Mouse (Mus musculus) heart, adult 11 months (tissue): ENCODE measurements around the gene Nrxn3.

Source experiments
- DNase-seq: peaks from one replicate; pipeline ENCODE4 v3.0.0; 2022

Nrxn3 gene

GRCm38 (mm10) chr12:89554171-89554570 is 831.5 kb downstream of the Nrxn3 start:
- no peak for DNase-seq

DNA sequence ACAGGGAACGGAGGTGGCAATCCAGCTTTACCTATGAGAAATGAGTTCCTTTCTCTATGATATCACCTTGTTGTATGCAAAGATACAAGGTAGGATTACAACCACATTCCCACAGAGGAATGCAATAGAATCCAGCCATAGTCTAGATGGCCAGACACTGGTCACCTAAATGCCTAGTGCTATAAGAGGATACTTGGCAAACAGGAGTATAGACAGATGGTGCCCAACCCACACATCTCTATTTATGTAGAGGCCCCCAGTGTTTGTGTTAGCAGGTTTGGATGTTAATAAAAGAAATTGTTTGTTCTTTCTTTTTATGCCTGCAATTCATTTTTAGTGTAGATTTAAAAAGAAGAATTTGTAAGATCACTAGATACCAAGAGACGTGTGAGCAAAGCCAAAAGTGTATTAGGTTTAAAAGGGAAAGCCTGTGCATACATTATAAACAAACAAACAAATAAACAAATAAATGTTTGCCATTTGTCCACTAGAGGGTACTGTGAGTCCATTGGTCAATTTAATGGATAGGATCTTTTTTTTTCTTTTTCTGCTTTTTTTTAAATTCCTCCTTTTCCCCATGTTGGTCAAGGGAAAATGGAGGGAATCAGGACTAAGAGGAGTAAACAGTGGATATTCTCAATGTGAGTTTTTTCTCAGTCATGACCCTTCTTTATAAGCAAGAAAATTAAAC is 832.2 kb downstream of the Nrxn3 start:
- DNase-seq, result no peak

DNA sequence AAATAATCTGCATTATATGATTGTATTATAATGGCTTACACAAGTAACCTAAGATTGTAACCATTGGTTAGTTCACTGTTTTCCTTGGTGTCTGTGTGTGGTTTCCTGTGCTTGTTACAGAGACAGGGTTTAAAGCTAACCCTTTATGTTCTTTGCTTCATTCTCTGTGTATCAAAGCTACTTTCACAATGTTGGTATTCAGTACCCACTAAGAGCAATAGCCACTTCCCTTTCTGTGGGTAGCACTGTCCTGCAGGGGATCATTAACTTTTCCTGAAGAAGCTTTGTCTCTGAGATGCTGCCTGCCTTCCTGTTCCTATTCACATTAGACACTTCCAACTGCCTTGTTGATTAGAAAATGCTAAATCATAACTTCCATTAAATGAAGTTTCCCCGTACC is 836.2 kb downstream of the Nrxn3 start:
- DNase-seq, result no peak

DNA sequence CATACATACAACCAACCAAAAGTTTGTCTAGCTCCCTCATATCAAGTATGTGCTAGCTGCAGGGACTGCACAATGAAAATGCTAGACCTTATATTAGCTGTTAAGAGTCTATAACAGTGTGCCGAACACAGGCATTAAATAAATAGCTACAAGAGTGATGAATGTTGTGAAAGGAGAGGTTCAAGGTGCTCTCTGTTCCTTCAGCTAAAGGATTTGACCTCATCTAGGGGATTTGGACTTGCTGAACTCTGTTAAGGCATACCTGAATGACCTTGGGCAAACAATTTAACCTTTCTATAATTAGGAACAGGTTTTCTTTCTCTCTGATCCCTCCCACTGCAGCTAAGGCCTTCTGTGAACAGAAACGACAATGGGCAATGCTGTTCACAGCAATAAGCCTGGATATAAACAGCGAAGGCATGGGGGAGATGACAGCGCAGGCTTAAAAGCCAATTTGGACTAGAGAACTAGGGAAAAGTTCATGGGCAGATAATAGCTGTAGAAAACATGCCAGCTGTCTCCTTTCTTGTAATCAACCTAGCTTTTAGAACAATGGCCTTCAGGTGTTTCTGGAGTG is 839.4 kb downstream of the Nrxn3 start:
- DNase-seq, result no peak

GRCm38 (mm10) chr12:89568723-89569377 is 846.2 kb downstream of the Nrxn3 start:
- DNase-seq, result peak; percentile 76

DNA sequence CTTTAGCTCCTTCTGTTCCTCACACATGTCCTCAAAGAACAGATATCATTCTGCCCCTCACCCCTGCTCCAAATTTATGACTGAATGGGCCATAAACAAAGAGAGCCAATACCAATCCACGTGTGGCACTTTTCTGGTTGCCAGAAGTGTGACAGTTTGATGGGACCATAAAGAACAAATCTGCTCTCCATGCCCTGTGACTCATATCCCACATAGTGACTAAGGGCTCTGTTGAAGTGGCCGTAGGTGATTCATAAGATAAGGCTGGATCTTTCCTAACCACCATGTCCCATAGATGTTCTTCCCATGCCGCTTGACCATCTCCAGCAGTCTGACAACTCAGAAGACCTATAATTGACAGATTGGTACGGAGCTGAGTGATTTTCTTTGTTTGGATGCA is 869.8 kb downstream of the Nrxn3 start:
- DNase-seq, result no peak

- DNase-seq, result no peak
Observed at GRCm38 (mm10) chr12:89613670-89614069, 891.0 kb downstream of the Nrxn3 start.

DNA sequence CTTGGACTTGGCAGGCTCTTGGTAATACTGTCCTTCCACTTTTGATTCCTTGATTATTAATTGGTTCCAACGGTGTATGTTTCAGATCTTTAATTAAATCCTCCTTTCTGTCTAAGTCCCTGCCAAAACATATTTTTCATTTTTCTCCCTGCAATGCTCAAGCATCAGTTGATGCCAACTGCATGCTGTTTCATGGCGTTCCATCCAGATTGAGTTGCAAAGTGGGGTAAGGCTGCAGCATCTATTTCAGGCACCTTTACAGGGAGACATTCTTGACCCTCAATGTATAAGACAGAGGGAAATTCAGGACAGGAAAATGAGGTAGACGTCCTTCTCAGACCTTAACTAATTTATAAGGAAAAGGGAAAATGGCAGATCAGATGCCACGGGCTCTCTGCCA is 903.1 kb downstream of the Nrxn3 start:
- DNase-seq, result no peak

GRCm38 (mm10) chr12:89640046-89640445 is 917.4 kb downstream of the Nrxn3 start:
- no peak for DNase-seq

DNA sequence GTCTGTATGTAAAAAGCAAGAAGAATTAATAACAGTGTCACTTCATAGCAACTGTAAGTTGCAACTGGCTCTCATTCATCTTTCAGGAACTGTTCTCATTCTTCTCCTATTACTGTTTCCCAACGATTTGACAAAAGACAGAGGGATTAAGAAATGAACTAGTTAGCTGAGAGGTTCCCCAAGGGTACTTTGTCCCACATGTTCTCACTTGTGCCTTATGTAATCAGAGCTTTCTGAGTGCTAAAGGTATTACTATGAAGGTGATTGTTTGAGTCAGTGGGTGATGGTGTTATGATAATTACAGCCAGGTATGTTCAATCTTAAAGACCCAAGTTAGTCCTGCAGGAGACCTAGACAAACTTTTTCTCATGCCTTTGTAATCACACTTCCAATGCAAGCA is 918.8 kb downstream of the Nrxn3 start:
- no peak for DNase-seq

DNA sequence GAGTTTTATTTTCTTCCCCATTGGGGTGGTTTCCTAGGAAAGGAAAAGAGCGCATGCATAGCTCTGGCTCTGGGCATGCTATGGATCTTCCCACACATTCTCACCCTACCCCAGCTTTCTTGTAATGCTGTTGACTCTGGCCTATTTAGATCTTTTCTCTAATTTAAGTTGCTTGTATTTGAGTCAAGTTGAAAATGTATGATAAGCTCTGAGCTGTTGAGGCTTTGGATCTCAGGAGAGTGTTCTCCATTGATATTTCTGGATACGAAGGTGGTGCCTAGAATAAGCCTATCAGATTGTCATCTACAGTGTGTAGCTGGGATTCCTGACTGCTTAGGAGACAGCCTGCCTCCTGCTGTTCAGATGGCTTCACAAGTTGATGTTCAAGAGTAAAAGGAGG is 930.5 kb downstream of the Nrxn3 start:
- no peak for DNase-seq

GRCm38 (mm10) chr12:89661219-89661618 is 938.5 kb downstream of the Nrxn3 start:
- DNase-seq, result no peak

GRCm38 (mm10) chr12:89668856-89669255 is 946.2 kb downstream of the Nrxn3 start:
- DNase-seq, result no peak

- DNase-seq, result no peak
Observed at GRCm38 (mm10) chr12:89672819-89673218, 950.1 kb downstream of the Nrxn3 start.

GRCm38 (mm10) chr12:89685633-89686032 is 963.0 kb downstream of the Nrxn3 start:
- DNase-seq, result no peak

DNA sequence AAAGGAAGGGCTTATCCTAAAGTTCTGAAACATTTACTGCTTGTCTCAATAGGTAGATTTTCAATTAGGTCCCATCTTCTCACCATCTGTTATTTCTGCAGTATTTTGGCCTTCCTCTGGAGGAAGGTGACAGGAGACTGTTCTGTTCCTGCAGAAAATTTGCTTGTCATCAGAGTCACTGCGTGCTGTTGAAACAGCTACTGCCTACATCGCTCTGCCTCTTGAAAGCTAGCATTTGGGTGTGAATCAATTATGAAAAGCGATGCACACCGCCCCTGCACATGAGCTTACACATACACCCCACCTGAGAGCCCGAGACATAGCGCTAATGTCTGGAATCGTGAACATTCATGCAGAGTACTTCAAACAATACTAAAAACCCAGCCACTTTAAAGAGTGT is 966.4 kb downstream of the Nrxn3 start:
- no peak for DNase-seq

- no peak for DNase-seq
Observed at GRCm38 (mm10) chr12:89699469-89699868, 976.8 kb downstream of the Nrxn3 start.

DNA sequence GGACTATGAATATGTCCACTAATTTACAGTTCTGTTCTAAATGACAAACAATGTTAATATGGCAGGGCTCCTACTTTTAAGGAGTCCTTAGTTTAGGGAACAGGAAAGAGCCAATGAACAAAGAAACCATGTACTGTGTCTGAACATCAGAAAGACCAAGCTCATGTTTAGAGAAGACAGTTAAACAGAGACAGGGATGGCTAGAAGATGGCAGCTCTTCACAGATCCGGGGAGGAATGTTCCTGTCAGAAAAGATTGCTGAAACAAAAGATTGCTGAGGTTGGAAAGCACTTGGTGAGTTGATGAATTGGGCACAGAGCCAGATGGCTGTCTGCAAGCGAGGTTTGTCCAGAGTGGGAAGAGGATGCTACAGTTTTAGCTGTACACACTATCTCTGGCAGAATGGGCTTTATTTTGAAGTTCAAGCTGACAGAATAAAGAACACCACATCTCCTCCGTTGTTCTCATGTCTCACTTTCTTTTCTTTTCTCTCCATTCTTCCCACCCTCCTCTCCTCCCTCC is 978.3 kb downstream of the Nrxn3 start:
- DNase-seq, result no peak

DNA sequence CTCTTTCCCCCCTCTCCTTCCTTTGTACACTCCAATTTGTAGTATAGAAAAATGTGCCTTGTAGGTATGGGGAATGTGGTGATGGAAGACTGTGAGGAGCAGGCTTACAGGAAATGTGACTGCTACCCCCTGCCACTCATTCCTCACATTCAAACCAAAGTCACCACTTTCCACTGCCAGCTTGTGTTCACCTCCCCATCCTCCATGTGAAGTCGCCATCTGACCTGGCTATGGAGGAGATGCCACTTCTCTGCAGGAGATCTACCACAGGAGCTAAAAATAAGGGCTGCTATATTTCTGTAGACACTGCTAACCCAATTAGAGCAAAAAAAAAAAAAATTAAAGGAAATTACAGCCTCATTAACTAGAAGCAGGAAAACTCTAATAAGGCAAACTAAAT is 980.3 kb downstream of the Nrxn3 start:
- DNase-seq, result no peak

- no peak for DNase-seq
Observed at GRCm38 (mm10) chr12:89707913-89708312, 985.2 kb downstream of the Nrxn3 start.

GRCm38 (mm10) chr12:89710459-89710858 is 987.8 kb downstream of the Nrxn3 start:
- no peak for DNase-seq

DNA sequence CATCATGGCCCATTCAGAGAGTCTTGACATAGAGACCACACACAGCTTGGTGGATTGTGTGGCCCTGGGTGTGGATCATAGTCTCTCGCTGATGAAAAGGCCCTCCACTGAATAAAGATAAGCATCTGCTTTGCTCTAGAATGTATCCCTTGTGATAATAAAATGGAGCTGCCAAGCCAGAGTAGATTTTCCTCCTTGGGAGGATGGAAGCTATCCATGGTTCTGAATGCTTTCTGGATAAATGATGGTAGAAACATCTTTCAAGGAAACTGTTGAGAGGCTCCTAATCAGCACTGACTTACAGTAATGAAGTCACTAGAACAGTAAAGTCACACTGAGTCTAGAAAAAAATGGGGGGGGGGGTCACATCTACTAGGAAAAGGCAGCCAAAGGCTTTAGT is 989.1 kb downstream of the Nrxn3 start:
- no peak for DNase-seq

DNA sequence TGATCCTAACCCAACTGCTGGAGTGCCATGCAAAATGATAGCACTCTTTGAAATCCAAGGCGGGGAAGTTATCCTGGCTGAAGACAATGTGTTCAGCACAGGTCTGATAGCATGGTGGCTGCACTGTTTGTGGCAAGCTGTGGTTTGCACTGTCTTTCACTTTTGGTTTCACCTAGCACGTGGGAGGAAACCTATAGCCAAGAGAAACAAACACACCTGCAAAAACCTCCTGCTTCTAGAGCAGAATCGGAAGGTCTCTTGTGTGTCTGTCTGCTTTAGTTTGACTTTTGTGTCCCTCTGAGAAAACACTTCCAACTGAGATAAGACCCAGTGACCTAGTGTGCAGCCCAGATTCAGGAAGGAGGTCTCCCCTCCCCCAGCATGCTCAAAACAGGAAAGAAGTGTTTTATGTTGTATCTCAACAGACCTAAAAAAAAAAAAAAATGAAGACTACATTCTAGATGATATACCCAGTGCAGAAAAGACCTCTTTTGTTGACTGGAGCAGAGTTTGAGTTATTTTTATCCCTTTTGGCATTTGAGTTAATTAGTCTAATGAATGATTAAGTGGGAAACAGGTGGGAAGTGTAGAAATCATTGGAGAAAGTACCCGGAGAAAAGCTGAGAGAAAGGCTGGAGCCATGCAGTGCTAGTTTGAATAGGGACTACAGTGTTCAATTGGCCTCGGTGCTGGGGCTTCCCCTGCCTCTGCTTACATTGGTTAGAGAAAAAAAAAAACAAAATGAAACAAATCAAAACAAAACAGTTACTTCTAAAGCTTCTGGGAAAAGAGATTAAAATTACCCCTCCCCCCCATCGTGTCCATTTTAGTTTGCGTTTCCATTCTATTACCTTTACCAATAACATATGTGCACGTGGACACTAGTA is 996.8 kb downstream of the Nrxn3 start:
- DNase-seq, result no peak
